Mouse (Mus musculus) kidney, postnatal 0 days (tissue): ENCODE results near the gene Dmrt2. TPM values are rescaled to one million over a fixed set of nuclear protein-coding genes. Genes with fewer than 3 reads are reported as not detected.
A peak's percentile ranks its signal among the peaks of the same experiment; 100 is the strongest.

Experiments
- ATAC-seq: fragments of 200-750 bp; cut with Nextera tagmentation; replicated peaks from 2 replicates; pipeline ENCODE4 v1.8.0; 2017; ENCODE audit warnings: low read depth, moderate number of reproducible peaks, moderate TSS enrichment, moderate library complexity; ENCODE audit not compliant: low FRiP score
- DNase-seq: peaks from one replicate; pipeline ENCODE4 v3.0.0-alpha.2; 2016; ENCODE audit warnings: low spot score
- H3K27ac ChIP-seq: fragments of 300-500 bp; sonication (generic); 2 replicates; pipeline ENCODE4 v1.5.1; 2014; ENCODE audit warnings: mild to moderate bottlenecking
- H3K27me3 ChIP-seq: fragments of 300-500 bp; sonication (generic); 2 replicates; pipeline ENCODE4 v1.6.1; 2014; ENCODE audit warnings: low read length, mixed read lengths; ENCODE audit not compliant: insufficient read depth
- H3K36me3 ChIP-seq: fragments of 300-500 bp; sonication (generic); 2 replicates; pipeline ENCODE4 v1.6.1; 2014; ENCODE audit warnings: low read length, mixed read lengths; ENCODE audit not compliant: insufficient read depth
- H3K4me1 ChIP-seq: fragments of 300-500 bp; sonication (generic); replicated peaks from 2 replicates; pipeline ENCODE4 v1.6.1; 2014; ENCODE audit warnings: antibody characterized with exemption, low read length, mixed read lengths; ENCODE audit not compliant: insufficient read depth
- H3K4me2 ChIP-seq: fragments of 300-500 bp; sonication (generic); 2 replicates; pipeline ENCODE4 v1.6.1; 2014; ENCODE audit warnings: mild to moderate bottlenecking, low read length, moderate library complexity, mixed read lengths
- H3K4me3 ChIP-seq: fragments of 300-500 bp; sonication (generic); replicated peaks from 2 replicates; pipeline ENCODE4 v1.5.1; 2014; ENCODE audit warnings: low read depth, low read length
- H3K9ac ChIP-seq: fragments of 300-500 bp; sonication (generic); 2 replicates; pipeline ENCODE4 v1.6.1; 2014; ENCODE audit warnings: low read depth, low read length
- H3K9me3 ChIP-seq: fragments of 300-500 bp; sonication (generic); replicated peaks from 2 replicates; pipeline ENCODE4 v1.6.1; 2016; ENCODE audit warnings: low read length, inconsistent platforms, mixed read lengths
- CTCF ChIP-seq: IDR thresholded peaks from 2 replicates; pipeline ENCODE4 v1.5.1; 2016; ENCODE audit warnings: antibody characterized with exemption, low read depth, mild to moderate bottlenecking, moderate library complexity
- WGBS: fragments of 180-500 bp; shearing (Covaris S2); extraction: QIAGEN DNeasy Blood & Tissue Kit; methylation state at CpG from one replicate; pipeline ENCODE4 v1.1.7; 2014; 5-methylcytosine and 5-hydroxymethylcytosine counted together
- polyA plus RNA-seq: library from polyadenylated mRNA; unstranded; fragments of >200 nt; fragmentation: Nextera tagmentation; extraction: Ambion mirVana; gene quantifications from 2 replicates; pipeline ENCODE4 v1.2.1, GENCODE M21; 2015

Gene Dmrt2
- polyA plus RNA-seq, 1 experiment from 2014 or later = 6.0 TPM

GRCm38 (mm10) chr19:25667836-25668235 is 4.4 kb upstream of the Dmrt2 start:
- TF ChIP-seq CTCF = no peak
- no peak overlapping the region for H3K27ac ChIP-seq
- 13% methylated on average over 4 of the region's 4 CpGs for WGBS
- H3K4me1 ChIP-seq = peaks cover 8% of the 10 kb centered on the region; the same call in 1 of the 2 replicates
- ATAC-seq = no peak
- H3K4me2 ChIP-seq = no peak overlapping the region
- H3K27me3 ChIP-seq = peaks cover 90% of the 10 kb centered on the region
- no peak overlapping the region for H3K9ac ChIP-seq
- H3K36me3 ChIP-seq = no peaks in the 10 kb centered on the region
- DNase-seq = no peak
- no peak overlapping the region for H3K4me3 ChIP-seq
- no peaks in the 10 kb centered on the region for H3K9me3 ChIP-seq

GRCm38 (mm10) chr19:25669593-25670248 is 2.5 kb upstream of the Dmrt2 start:
- H3K9ac ChIP-seq = no peak overlapping the region
- H3K9me3 ChIP-seq = no peaks in the 10 kb centered on the region
- H3K4me1 ChIP-seq = peaks cover 8% of the 10 kb centered on the region; the same call in 1 of the 2 replicates
- H3K4me3 ChIP-seq = no peak overlapping the region
- WGBS = 3% methylated on average over 3 of the region's 3 CpGs
- no peak for TF ChIP-seq CTCF
- no peak for ATAC-seq
- no peak overlapping the region for H3K4me2 ChIP-seq
- H3K27me3 ChIP-seq = peaks cover 93% of the 10 kb centered on the region
- H3K36me3 ChIP-seq = no peaks in the 10 kb centered on the region
- no peak overlapping the region for H3K27ac ChIP-seq
- no peak for DNase-seq

- Histone ChIP-seq H3K27ac (no peak overlapping the region), H3K27me3 (peaks cover 90% of the 10 kb centered on the region), H3K4me3 (no peak overlapping the region), H3K4me1 (peaks cover 8% of the 10 kb centered on the region; the same call in 1 of the 2 replicates), H3K9ac (no peak overlapping the region), H3K36me3 (no peaks in the 10 kb centered on the region), H3K9me3 (no peaks in the 10 kb centered on the region), H3K4me2 (no peak overlapping the region)
- ATAC-seq = no peak
- DNase-seq = no peak
- no peak for TF ChIP-seq CTCF
- 2% methylated on average over 17 of the region's 17 CpGs for WGBS
Measured at GRCm38 (mm10) chr19:25670571-25671285, 1.5 kb upstream of the Dmrt2 start.

- Histone ChIP-seq H3K4me2 (peak overlapping the region; percentile 62), H3K9me3 (no peaks in the 10 kb centered on the region), H3K9ac (no peak overlapping the region), H3K27me3 (peaks cover 90% of the 10 kb centered on the region), H3K36me3 (no peaks in the 10 kb centered on the region), H3K27ac (no peak overlapping the region), H3K4me3 (peak overlapping the region; percentile 34), H3K4me1 (peaks cover 8% of the 10 kb centered on the region; the same call in 1 of the 2 replicates)
- DNase-seq (no peak), ATAC-seq (no peak; the same call in 1 of the 2 replicates)
- TF ChIP-seq CTCF = no peak
- under 1% methylated on average over 14 of the region's 14 CpGs for WGBS
Measured at GRCm38 (mm10) chr19:25671681-25672080, 530 bp upstream of the Dmrt2 start.

GRCm38 (mm10) chr19:25673224-25674055 is 1.2 kb downstream of the Dmrt2 start:
- peak; percentile 46; the same call in 1 of the 2 replicates for TF ChIP-seq CTCF
- H3K4me2 ChIP-seq = peak overlapping the region; percentile 62
- 1% methylated on average over 64 of the region's 66 CpGs for WGBS
- peaks cover 86% of the 10 kb centered on the region for H3K27me3 ChIP-seq
- H3K36me3 ChIP-seq = no peaks in the 10 kb centered on the region
- ATAC-seq (no peak), DNase-seq (no peak)
- no peaks in the 10 kb centered on the region for H3K9me3 ChIP-seq
- no peak overlapping the region for H3K27ac ChIP-seq
- peak overlapping the region; percentile 35; the same call in 1 of the 2 replicates for H3K9ac ChIP-seq
- peak overlapping the region; percentile 34 for H3K4me3 ChIP-seq
- H3K4me1 ChIP-seq = peaks cover 8% of the 10 kb centered on the region; the same call in 1 of the 2 replicates

- DNase-seq (no peak), ATAC-seq (no peak)
- TF ChIP-seq CTCF = no peak
- Histone ChIP-seq H3K9me3 (no peaks in the 10 kb centered on the region), H3K4me1 (peaks cover 8% of the 10 kb centered on the region; the same call in 1 of the 2 replicates), H3K4me2 (peak overlapping the region; percentile 62), H3K27me3 (peaks cover 83% of the 10 kb centered on the region), H3K36me3 (no peaks in the 10 kb centered on the region), H3K27ac (no peak overlapping the region), H3K4me3 (peak overlapping the region; percentile 34), H3K9ac (no peak overlapping the region)
- 3% methylated on average over 15 of the region's 15 CpGs for WGBS
Measured at GRCm38 (mm10) chr19:25674056-25674420, 1.8 kb downstream of the Dmrt2 start.
